Mouse (Mus musculus) T-cell, adult 66 days (primary cell): ENCODE data around the gene Scgb1b24. TPM values are rescaled to one million over a fixed set of nuclear protein-coding genes. Genes with fewer than 3 reads are reported as not detected.

Experiments used
- total RNA-seq, 2 experiments: library from RNA; stranded (reverse); gene quantifications; 3 replicates in 1 of 2; 4 replicates in 1 of 2; pipeline ENCODE4 v1.2.4; 2023

Scgb1b24 gene
- not detected for total RNA-seq

GRCm38 (mm10) chr7:33743499-33743898 lies at the start of gene Scgb1b24:
Gene Scgb1b24, plus strand, starts transcription at chr7:33743799.

GRCm38 (mm10) chr7:33739212-33739611 lies 4.4 kb upstream of the Scgb1b24 start, which contains the start of gene Scgb2b24:
Gene Scgb2b24, minus strand, starts transcription at chr7:33739312.

Other genes starting within 250 kb of the Scgb1b24 start
- gene Scgb2b21, start 223.3 kb upstream of the Scgb1b24 start, total RNA-seq: not detected
- not detected for gene Scgb2b24, start 4.5 kb upstream of the Scgb1b24 start, total RNA-seq
- not detected for gene Scgb2b26, start 201.2 kb downstream of the Scgb1b24 start, total RNA-seq